Mouse (Mus musculus) ES-Bruce4 (cell line): Measurements from ENCODE around the gene Srp54c.

ENCODE experiments used
- CTCF ChIP-seq: IDR thresholded peaks from one replicate; pipeline ENCODE4 v1.8.1; 2011; ENCODE audit warnings: low read depth, low read length
- POLR2A ChIP-seq: IDR thresholded peaks from one replicate; pipeline ENCODE4 v1.8.1; 2011; ENCODE audit warnings: low read length; ENCODE audit not compliant: insufficient read depth

DNA sequence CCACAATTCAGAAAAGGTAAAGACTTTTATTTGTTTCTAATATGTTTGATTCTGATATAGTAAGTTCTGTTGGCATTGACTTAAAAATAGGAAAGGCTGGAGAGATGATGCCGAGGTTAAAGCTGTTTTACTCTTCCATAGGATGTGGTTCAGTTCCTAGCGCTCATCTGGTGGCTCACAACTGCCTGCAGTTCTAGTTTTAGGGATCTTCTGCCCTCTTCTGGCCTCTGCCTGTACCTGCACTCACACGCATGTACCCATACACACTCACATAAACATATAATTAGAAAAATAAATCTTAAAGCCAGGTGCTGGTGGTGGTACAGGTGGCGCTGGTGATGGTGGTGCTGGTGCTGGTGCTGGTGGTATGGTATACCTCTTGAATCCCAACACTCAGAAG is 76.4 kb downstream of the Srp54c start:
- TF ChIP-seq CTCF, result peak; percentile 4
- no peak for TF ChIP-seq POLR2A
